Mouse (Mus musculus) C2C12 (cell line): ENCODE results near the gene 1600012H06Rik.

ENCODE experiments used
- CTCF ChIP-seq: IDR thresholded peaks from one replicate; pipeline ENCODE4 v1.5.1; 2011; ENCODE audit not compliant: control insufficient read depth, insufficient read depth, insufficient read length
- FOSL1 ChIP-seq: IDR thresholded peaks from one replicate; pipeline ENCODE4 v1.8.0; 2011; ENCODE audit warnings: mild to moderate bottlenecking, low read length; ENCODE audit not compliant: poor library complexity, insufficient read depth, severe bottlenecking
- MAX ChIP-seq: IDR thresholded peaks from one replicate; pipeline ENCODE4 v1.6.1; 2011; ENCODE audit warnings: mild to moderate bottlenecking, control low read depth

- TF ChIP-seq CTCF (no peak), FOSL1 (no peak), MAX (no peak)
These were observed 28.6 kb upstream of the 1600012H06Rik start for GRCm38 (mm10) chr17:14914401-14914800.
